15 mouse cellular contexts compared by ENCODE assay signal in genomic region chr14:112686037-112686436, GRCm38 (mm10).
"Had no signal": no experiment of that assay in that cellular context is flagged by ENCODE, and none has a peak within 500 bp of the region (broad histone marks: within the 10 kb centered on the region; RNA-seq: fewer than 3 reads in every experiment).

No protein-coding gene starts in this region.

- DNase-seq: kidney, adult 2 months; kidney, postnatal 14 days; lung, adult 2 months; lung, postnatal 36 days; retina, postnatal 1 day; thymus, postnatal 4 days had no signal

- H3K9ac ChIP-seq: kidney, embryonic 15.5 days; liver, embryonic 15.5 days; midbrain, embryonic 12.5 days; neural tube, embryonic 13.5 days had no signal

- H3K4me1 ChIP-seq: kidney, embryonic 15.5 days; limb, embryonic 10.5 days; liver, embryonic 15.5 days; midbrain, embryonic 12.5 days; neural tube, embryonic 13.5 days had no signal

- H3K27ac ChIP-seq: kidney, embryonic 15.5 days; limb, embryonic 10.5 days; liver, embryonic 15.5 days; midbrain, embryonic 12.5 days; neural tube, embryonic 13.5 days had no signal

- H3K4me2 ChIP-seq: kidney, embryonic 15.5 days; liver, embryonic 11.5 days; liver, embryonic 15.5 days; midbrain, embryonic 12.5 days; neural tube, embryonic 13.5 days had no signal

- H3K36me3 ChIP-seq: kidney, embryonic 15.5 days; limb, embryonic 10.5 days; liver, embryonic 15.5 days; midbrain, embryonic 12.5 days; neural tube, embryonic 13.5 days had no signal

- ATAC-seq: intestine, embryonic 16.5 days; lung, postnatal 0 days; midbrain, embryonic 16.5 days had no signal

- H3K4me3 ChIP-seq: kidney, embryonic 15.5 days; limb, embryonic 10.5 days; liver, embryonic 15.5 days; midbrain, embryonic 12.5 days; neural tube, embryonic 13.5 days had no signal

- H3K27me3 ChIP-seq: kidney, embryonic 15.5 days; liver, embryonic 15.5 days; midbrain, embryonic 12.5 days; neural tube, embryonic 13.5 days had no signal

- H3K9me3 ChIP-seq: kidney, embryonic 15.5 days; limb, embryonic 10.5 days; liver, embryonic 15.5 days; midbrain, embryonic 12.5 days; neural tube, embryonic 13.5 days had no signal
